Mouse (Mus musculus) hindbrain, embryonic 11.5 days (tissue): ENCODE measurements at regions not wholly inside any gene's neighbourhood (a gene's known extent, or its start where the extent isn't known, plus 50 kb on each side); places are given as distances from the start of the nearest gene placed in this dataset.

Experiments
- ATAC-seq: fragments of 200-750 bp; cut with Nextera tagmentation; 2 replicates; pipeline ENCODE4 v1.8.0; 2017; ENCODE audit warnings: mild to moderate bottlenecking, moderate TSS enrichment, moderate library complexity; ENCODE audit not compliant: low FRiP score
- DNase-seq: peaks from one replicate; pipeline ENCODE4 v3.0.0-alpha.2; 2015; ENCODE audit warnings: low spot score
- H3K27ac ChIP-seq: fragments of 300-500 bp; sonication (generic); 2 replicates; pipeline ENCODE4 v1.5.1; 2014; ENCODE audit warnings: mild to moderate bottlenecking, low read depth, low read length
- H3K27me3 ChIP-seq: fragments of 300-500 bp; sonication (generic); 2 replicates; pipeline ENCODE4 v1.6.1; 2014; ENCODE audit warnings: mild to moderate bottlenecking, low read length, moderate library complexity, mixed read lengths; ENCODE audit not compliant: control insufficient read depth, insufficient read depth
- H3K36me3 ChIP-seq: fragments of 300-500 bp; sonication (generic); 2 replicates; pipeline ENCODE4 v1.6.1; 2014; ENCODE audit warnings: mild to moderate bottlenecking, low read length, moderate library complexity, mixed read lengths; ENCODE audit not compliant: control insufficient read depth, insufficient read depth
- H3K4me1 ChIP-seq: fragments of 300-500 bp; sonication (generic); replicated peaks from 2 replicates; pipeline ENCODE4 v1.6.1; 2014; ENCODE audit warnings: low read length, mixed read lengths; ENCODE audit not compliant: control insufficient read depth, insufficient read depth
- H3K4me2 ChIP-seq: fragments of 300-500 bp; sonication (generic); replicated peaks from 2 replicates; pipeline ENCODE4 v1.6.1; 2014; ENCODE audit warnings: mild to moderate bottlenecking, low read depth, low read length
- H3K4me3 ChIP-seq: fragments of 300-500 bp; sonication (generic); 2 replicates; pipeline ENCODE4 v1.5.1; 2014; ENCODE audit warnings: low read depth, low read length
- H3K9ac ChIP-seq: fragments of 300-500 bp; sonication (generic); 2 replicates; pipeline ENCODE4 v1.6.1; 2014; ENCODE audit warnings: low read depth, low read length
- H3K9me3 ChIP-seq: fragments of 300-500 bp; sonication (generic); 2 replicates; pipeline ENCODE4 v1.6.1; 2016; ENCODE audit warnings: low read length; ENCODE audit not compliant: control insufficient read depth
- WGBS: fragments of 180-500 bp; shearing (Covaris S2); extraction: QIAGEN DNeasy Blood & Tissue Kit; methylation state at CpG from one replicate; pipeline ENCODE4 v1.1.7; 2014; 5-methylcytosine and 5-hydroxymethylcytosine counted together

DNA sequence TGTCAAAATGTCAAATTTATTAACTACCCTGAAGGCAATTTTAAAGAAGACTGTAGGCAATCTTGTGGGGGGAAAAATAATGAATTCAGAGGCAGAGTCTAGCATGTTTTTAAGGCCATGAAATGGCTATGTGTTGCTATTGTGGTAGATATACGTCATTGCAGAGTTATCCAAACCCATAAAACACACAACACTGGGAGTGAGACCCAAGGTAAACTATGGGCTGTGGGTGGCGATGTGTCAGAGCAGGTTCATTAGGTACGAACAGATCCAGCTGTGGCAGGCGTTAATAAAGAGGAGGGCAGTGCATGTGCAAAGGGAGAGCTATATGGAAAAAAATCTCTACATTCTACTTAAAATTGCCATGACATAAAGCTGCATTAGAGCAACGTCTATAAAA lies 189.4 kb upstream of the Btg1 start:
- Histone ChIP-seq H3K4me3 (no peak overlapping the region), H3K9ac (no peak overlapping the region), H3K9me3 (no peaks in the 10 kb centered on the region), H3K36me3 (no peaks in the 10 kb centered on the region), H3K4me1 (no peaks in the 10 kb centered on the region), H3K27me3 (no peaks in the 10 kb centered on the region), H3K4me2 (no peak overlapping the region), H3K27ac (no peak overlapping the region)
- DNase-seq (no peak), ATAC-seq (no peak)
- 89% methylated on average over 5 of the region's 5 CpGs for WGBS

DNA sequence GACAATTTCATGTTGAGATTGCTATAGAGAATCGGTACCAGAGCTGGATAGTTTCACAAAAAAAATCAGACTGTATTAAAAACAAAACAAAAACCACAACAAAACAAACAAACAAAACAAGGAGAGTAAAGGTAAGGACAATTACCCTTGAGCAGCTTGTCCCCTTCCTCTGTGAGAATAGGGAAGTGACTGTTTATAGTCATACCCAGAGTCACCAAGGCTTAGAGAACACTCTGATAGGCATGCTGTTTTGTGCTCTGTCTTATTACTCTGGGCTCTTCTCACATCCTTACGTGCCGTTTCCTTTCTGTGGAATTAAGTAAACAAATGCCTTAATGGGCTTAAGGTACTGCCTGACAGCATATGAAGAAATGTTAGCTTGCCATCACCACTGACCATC lies 186.7 kb upstream of the Btg1 start:
- ATAC-seq = no peak
- WGBS = 89% methylated on average over 3 of the region's 3 CpGs
- H3K4me2 ChIP-seq = no peak overlapping the region

DNA sequence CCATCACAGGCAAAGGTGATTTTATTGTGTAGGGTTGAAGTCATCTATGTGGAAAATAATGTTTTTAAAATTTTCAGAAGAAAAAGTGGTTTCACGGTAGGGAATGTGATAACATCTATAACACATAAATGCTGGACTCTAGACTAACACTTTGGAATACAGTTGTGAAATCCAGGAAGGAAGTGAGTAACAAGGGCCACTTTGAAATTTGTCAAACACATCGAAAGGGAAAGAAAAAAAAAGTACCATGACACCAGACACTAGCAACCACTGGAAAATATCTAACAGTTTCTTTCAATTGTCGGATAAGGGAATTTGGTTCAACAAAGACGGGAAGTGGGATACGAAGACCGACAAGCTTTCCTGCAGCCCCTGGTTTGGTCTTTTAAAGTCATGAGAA lies 181.7 kb upstream of the Btg1 start:
- DNase-seq (no peak), ATAC-seq (no peak)
- no peaks in the 10 kb centered on the region for H3K9me3 ChIP-seq
- H3K36me3 ChIP-seq = no peaks in the 10 kb centered on the region
- no peak overlapping the region for H3K4me3 ChIP-seq
- H3K9ac ChIP-seq = no peak overlapping the region
- H3K27ac ChIP-seq = no peak overlapping the region
- H3K27me3 ChIP-seq = no peaks in the 10 kb centered on the region
- WGBS = 91% methylated on average over 6 of the region's 6 CpGs
- no peak overlapping the region for H3K4me2 ChIP-seq
- no peaks in the 10 kb centered on the region for H3K4me1 ChIP-seq

More for the DNA sequence above, 186.7 kb upstream of the Btg1 start:
- H3K9me3 ChIP-seq = no peaks in the 10 kb centered on the region
- no peaks in the 10 kb centered on the region for H3K4me1 ChIP-seq
- no peaks in the 10 kb centered on the region for H3K36me3 ChIP-seq
- DNase-seq = no peak
- no peak overlapping the region for H3K9ac ChIP-seq
- H3K27me3 ChIP-seq = no peaks in the 10 kb centered on the region
- no peak overlapping the region for H3K27ac ChIP-seq
- H3K4me3 ChIP-seq = no peak overlapping the region

DNA sequence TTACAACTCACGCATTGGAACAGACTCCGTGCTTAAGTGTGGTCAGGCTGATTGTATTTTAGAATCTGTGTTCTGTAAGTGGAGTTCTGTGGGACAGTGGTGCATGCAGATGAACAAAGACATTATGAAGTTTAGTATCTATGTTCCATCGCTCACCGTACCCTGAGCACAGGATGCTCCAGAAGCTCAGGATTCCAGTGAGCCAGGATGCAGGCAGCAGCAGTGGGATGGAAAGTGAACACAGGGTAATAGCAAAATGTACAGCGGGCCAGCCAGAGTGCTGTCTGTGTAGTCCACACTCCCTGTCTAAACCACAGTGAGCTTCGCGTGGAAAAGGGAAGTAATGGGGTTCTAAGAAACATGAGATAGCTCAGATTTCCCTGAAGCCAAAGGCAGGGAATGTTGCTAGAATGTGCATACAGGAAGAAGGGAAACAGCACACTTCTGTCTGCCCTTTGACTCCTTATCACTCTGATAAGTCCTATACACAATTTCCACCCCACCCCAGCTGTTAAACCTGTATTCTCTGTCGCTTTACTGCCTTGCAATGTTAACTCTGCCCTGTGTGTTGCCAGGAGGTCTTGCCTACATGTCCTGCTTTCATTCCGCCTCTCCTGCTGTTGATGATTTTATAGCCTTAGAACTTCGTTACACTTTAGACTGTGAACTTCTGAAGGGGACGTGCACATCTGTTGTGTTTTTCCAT lies 178.3 kb upstream of the Btg1 start:
- Histone ChIP-seq H3K4me1 (no peaks in the 10 kb centered on the region), H3K9me3 (no peaks in the 10 kb centered on the region), H3K36me3 (no peaks in the 10 kb centered on the region), H3K9ac (no peak overlapping the region), H3K4me3 (no peak overlapping the region), H3K27ac (no peak overlapping the region), H3K4me2 (no peak overlapping the region), H3K27me3 (no peaks in the 10 kb centered on the region)
- WGBS = 88% methylated on average over 11 of the region's 11 CpGs
- ATAC-seq (no peak), DNase-seq (no peak)

DNA sequence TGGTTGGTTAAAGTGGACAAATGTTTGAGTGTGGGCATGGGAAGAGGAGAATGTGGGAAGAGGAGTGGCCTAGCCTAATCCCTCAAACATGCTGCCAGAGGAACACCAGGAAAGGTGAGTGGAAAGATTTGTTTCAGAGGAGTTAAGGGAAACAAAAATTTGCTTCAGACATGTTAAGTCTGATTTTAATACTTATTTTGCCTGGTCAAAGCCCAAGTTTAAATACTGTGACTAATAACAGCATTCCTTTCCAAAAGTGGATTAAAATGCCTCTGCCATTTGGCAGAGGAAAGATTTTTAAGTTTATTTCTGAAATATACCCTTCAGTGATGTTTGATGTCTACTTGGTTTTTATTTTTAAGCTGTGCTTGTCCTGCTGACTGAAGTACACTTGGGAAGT lies 174.6 kb upstream of the Btg1 start:
- DNase-seq = no peak
- Histone ChIP-seq H3K4me2 (no peak overlapping the region), H3K9me3 (no peaks in the 10 kb centered on the region), H3K4me1 (no peaks in the 10 kb centered on the region), H3K4me3 (no peak overlapping the region), H3K36me3 (no peaks in the 10 kb centered on the region), H3K9ac (no peak overlapping the region), H3K27me3 (no peaks in the 10 kb centered on the region), H3K27ac (no peak overlapping the region)
- no peak for ATAC-seq

DNA sequence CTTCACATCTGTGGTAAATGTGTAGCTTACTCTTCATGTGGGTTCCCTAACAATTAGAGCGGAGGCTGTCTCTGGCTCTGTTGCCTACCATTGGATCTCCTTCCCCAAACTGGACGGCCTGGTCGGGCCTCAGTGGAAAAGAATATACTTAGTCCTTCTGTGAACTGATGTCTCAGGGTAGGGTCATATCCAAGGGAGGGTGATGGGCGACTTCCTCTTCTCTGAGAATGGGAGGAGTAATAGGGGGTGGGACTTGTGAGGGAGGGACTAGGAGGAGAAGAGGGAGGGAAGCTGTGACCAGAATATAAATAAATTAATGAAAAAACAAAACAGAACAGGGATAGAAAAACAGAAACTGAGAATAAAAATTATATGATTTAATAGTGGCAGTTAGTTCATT lies 166.5 kb upstream of the Btg1 start:
- H3K36me3 ChIP-seq = no peaks in the 10 kb centered on the region
- ATAC-seq = no peak
- no peaks in the 10 kb centered on the region for H3K27me3 ChIP-seq
- no peaks in the 10 kb centered on the region for H3K9me3 ChIP-seq
- H3K4me2 ChIP-seq = no peak overlapping the region
- WGBS = 92% methylated on average over 4 of the region's 4 CpGs
- no peak overlapping the region for H3K4me3 ChIP-seq
- DNase-seq = no peak
- H3K4me1 ChIP-seq = no peaks in the 10 kb centered on the region
- no peak overlapping the region for H3K27ac ChIP-seq
- H3K9ac ChIP-seq = no peak overlapping the region

DNA sequence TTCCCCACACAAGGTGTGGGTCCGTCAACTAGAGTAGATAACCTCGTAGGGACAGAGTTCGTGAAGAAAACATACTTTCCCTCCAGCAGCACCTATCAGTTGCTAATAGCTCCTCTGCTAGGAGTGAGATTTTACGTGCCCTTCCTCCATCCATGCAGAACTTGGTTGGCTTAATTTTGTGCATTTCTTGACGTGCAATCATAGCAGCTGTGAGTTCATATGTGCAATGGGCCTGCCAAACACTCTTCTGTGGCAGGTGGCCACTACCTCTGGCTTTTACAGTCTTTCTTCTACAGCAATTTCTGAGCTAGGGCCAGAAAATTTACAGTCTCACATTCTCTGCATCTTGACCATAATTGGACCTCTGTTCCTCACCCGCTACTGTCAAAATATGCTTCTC lies 161.9 kb upstream of the Btg1 start:
- WGBS = 88% methylated on average over 6 of the region's 6 CpGs
- Histone ChIP-seq H3K4me1 (no peaks in the 10 kb centered on the region), H3K27me3 (no peaks in the 10 kb centered on the region), H3K4me3 (no peak overlapping the region), H3K36me3 (no peaks in the 10 kb centered on the region), H3K27ac (no peak overlapping the region), H3K9ac (no peak overlapping the region), H3K9me3 (no peaks in the 10 kb centered on the region), H3K4me2 (no peak overlapping the region)
- DNase-seq = no peak
- no peak for ATAC-seq

DNA sequence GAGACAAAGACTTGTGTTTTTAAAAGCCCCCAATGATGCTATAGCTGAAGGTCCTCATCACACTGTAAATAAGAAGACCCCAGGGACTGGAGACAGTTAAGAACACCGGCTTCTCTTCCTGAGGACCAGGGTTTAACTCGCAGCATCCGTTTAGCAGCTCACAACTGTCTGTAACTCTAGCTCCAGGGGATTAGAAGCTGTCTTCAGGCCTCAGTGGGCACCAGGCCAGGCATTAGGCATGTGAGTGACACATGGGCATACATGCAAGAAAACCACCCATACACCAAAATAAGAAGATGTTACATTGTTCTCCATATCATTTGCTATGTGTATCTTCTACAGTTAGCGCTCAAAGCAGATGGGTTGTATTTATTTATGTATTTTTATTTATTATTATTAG lies 158.3 kb upstream of the Btg1 start:
- DNase-seq = no peak
- Histone ChIP-seq H3K27ac (no peak overlapping the region), H3K4me2 (no peak overlapping the region), H3K4me3 (no peak overlapping the region), H3K36me3 (no peaks in the 10 kb centered on the region), H3K9me3 (no peaks in the 10 kb centered on the region), H3K9ac (no peak overlapping the region), H3K27me3 (no peaks in the 10 kb centered on the region), H3K4me1 (no peaks in the 10 kb centered on the region)
- WGBS = 80% methylated on average over 4 of the region's 4 CpGs
- no peak for ATAC-seq

DNA sequence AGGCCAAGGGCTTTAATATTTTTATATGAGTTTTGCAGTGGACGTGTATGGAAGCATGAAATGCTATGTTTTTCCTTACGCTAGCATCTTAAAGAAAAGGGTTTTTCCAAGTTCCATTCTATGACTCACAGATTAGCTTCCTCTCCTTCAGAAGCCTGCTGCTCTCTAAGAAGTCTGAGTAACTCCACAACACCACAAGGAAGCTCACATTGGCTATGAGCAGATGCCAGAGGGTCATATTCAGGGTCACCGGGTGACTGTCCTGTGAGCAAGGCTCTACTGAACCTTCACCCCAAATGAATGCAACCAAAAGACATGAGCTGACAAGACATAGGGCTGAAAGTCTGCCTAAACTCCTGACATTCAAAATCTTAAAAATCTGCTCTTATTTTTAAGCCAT lies 157.6 kb upstream of the Btg1 start:
- no peak overlapping the region for H3K4me3 ChIP-seq
- no peak overlapping the region for H3K4me2 ChIP-seq
- H3K4me1 ChIP-seq = no peaks in the 10 kb centered on the region
- ATAC-seq (no peak), DNase-seq (no peak)
- H3K27ac ChIP-seq = no peak overlapping the region
- H3K9ac ChIP-seq = no peak overlapping the region
- H3K27me3 ChIP-seq = no peaks in the 10 kb centered on the region
- H3K36me3 ChIP-seq = no peaks in the 10 kb centered on the region
- 86% methylated on average over 3 of the region's 3 CpGs for WGBS
- no peaks in the 10 kb centered on the region for H3K9me3 ChIP-seq
